Mouse (Mus musculus): ENCODE results near the gene Galnt14. TPM values are rescaled to one million over a fixed set of nuclear protein-coding genes. Genes with fewer than 3 reads are reported as not detected.

Gene Galnt14
- polyA plus RNA-seq, 1 experiment = not detected

DNA sequence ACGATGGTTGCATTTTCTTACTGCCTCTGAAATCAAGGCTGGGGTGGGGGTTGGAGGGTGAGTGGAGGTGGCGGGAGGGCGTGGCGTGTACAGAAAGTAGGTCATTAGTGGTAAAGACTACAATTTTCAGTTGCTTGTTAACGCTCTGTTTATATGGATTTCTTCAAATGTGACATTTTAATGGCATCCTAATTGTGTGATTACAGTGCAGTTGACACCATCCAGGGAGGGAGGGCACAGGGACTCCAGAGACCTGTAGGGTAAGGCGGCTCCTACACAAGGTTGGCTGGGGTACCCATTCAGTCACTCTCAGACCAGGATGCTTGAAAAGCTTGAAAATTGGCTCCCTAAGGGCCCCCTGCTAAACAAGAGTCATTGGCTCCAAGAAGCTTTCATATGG lies 122.7 kb downstream of the Galnt14 start:
- Histone ChIP-seq H3K4me1 (ENCODE audit: control insufficient read depth, insufficient read depth, low read length) (no peaks in the 10 kb centered on the region), H3K27ac (ENCODE audit: insufficient read depth, low read depth, low read length) (no peak overlapping the region), H3K4me3 (ENCODE audit: insufficient read depth, low read length) (no peak overlapping the region)
- no peak for TF ChIP-seq POLR2A (IDR thresholded peaks at IDR 0.05; ENCODE audit: borderline replicate concordance, low read depth, low read length)
- no peak for TF ChIP-seq CTCF (IDR thresholded peaks at IDR 0.05; ENCODE audit: low read depth, low read length)

DNA sequence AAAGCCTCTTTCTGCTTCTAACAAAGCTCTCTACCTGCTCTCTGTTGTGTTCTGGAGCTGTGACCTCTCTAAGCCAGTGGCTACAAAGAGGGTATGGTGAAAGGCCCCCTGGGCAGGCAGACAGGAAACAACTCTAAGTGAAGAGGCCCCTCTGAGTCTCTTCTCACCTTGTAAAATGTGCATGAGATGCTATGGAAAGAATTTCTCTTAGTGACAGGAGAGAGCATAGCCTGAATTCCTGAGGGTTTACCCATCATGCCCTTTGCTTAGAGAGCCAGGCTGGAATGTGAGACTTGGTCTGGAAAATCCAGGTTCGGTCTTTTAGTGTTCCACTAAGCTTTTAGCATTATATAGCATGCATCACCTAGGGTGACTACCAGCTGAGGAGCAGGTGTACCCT lies 136.1 kb downstream of the Galnt14 start:
- no peak for TF ChIP-seq POLR2A (IDR thresholded peaks at IDR 0.05; ENCODE audit: borderline replicate concordance, low read depth, low read length)
- TF ChIP-seq CTCF (IDR thresholded peaks at IDR 0.05; ENCODE audit: low read depth, low read length) = no peak
- Histone ChIP-seq H3K27ac (ENCODE audit: insufficient read depth, low read depth, low read length) (no peak overlapping the region), H3K4me3 (ENCODE audit: insufficient read depth, low read length) (no peak overlapping the region), H3K4me1 (ENCODE audit: control insufficient read depth, insufficient read depth, low read length) (no peaks in the 10 kb centered on the region)

DNA sequence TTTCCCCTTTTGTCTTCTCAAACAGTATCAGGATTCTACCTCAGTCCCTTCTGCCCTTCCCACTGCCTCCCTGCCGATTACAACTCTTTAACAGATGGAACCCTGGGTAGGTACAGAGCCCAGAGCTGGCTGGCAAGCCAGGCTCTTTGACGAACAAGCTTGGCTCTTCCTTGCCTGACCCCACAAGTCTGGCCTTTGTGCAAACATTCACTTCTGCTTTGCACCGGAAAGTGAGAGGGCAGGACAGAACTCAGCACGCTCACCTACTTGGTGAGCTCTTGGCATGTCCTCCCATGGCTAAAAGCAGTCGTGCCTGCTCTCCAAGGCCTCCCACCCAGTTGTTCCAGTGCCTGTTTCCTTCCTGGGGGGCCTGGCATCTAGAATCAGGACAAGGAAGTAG lies 137.4 kb downstream of the Galnt14 start:
- Histone ChIP-seq H3K4me1 (ENCODE audit: control insufficient read depth, insufficient read depth, low read length) (no peaks in the 10 kb centered on the region), H3K4me3 (ENCODE audit: insufficient read depth, low read length) (no peak overlapping the region), H3K27ac (ENCODE audit: insufficient read depth, low read depth, low read length) (no peak overlapping the region)
- TF ChIP-seq POLR2A (IDR thresholded peaks at IDR 0.05; ENCODE audit: borderline replicate concordance, low read depth, low read length) = no peak

DNA sequence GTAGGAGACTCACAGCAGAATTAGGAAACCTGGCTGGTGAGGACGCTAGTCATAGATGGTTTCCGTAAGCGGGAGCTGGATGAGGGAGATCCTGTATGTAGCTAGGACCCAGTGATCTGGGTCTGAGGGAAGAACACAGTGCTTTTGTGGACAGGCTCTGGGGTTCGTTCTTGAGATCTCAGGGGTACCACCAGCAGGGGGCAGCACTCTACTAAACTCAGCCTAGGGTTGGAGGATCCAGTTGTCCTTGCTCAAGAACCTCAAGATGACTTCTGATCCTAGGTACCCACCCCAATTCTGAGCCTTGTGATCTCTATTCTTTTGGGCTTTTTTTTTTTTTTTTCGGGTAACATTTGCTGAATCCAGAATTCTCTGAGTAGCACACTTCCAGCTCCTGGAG lies 137.8 kb downstream of the Galnt14 start:
- Histone ChIP-seq H3K4me3 (ENCODE audit: insufficient read depth, low read length) (no peak overlapping the region), H3K27ac (ENCODE audit: insufficient read depth, low read depth, low read length) (no peak overlapping the region), H3K4me1 (ENCODE audit: control insufficient read depth, insufficient read depth, low read length) (no peaks in the 10 kb centered on the region)
- no peak for TF ChIP-seq POLR2A (IDR thresholded peaks at IDR 0.05; ENCODE audit: borderline replicate concordance, low read depth, low read length)
- no peak for TF ChIP-seq CTCF (IDR thresholded peaks at IDR 0.05; ENCODE audit: low read depth, low read length)

DNA sequence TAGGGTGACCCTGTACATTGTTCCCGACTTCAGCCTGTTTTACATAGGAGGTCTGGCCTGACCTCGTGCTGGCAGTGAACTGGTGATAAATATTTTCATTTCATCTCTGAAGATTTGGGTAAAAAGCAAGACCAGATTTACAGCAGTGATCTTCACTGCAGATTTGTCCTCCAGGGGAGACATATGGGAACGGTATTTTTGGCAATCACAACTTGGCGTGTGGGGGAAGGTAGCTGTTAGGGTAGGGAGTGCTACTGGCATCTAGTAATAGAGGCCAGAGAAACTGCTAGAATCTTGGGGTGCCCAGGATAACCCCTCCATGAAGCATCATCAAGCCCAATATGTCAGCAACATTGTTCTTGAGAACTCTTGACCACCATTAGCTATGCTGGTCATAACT lies 138.3 kb downstream of the Galnt14 start:
- Histone ChIP-seq H3K4me1 (ENCODE audit: control insufficient read depth, insufficient read depth, low read length) (no peaks in the 10 kb centered on the region), H3K4me3 (ENCODE audit: insufficient read depth, low read length) (no peak overlapping the region), H3K27ac (ENCODE audit: insufficient read depth, low read depth, low read length) (no peak overlapping the region)
- TF ChIP-seq CTCF (IDR thresholded peaks at IDR 0.05; ENCODE audit: low read depth, low read length) (no peak), POLR2A (IDR thresholded peaks at IDR 0.05; ENCODE audit: borderline replicate concordance, low read depth, low read length) (no peak)

DNA sequence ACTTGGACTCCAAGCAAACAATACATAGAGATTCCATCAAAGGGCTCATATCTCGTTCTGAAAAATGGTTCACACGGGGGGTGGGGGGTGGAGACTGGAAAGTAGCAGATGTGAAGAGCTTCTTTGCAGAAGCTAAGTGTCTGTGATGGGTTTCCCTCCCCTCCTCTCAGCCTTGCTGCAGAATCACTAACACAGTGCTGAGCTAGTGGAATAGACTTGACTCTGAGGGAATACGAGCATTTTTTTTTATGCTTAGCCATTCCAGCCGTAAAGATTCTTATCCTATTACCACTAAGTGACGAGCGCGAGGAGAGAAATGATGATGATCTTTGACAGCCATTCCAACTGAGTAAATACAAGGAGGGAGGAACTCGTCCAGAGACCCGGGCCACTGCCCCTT lies 142.0 kb downstream of the Galnt14 start:
- Histone ChIP-seq H3K27ac (ENCODE audit: insufficient read depth, low read depth, low read length) (no peak overlapping the region), H3K4me1 (ENCODE audit: control insufficient read depth, insufficient read depth, low read length) (no peaks in the 10 kb centered on the region), H3K4me3 (ENCODE audit: insufficient read depth, low read length) (no peak overlapping the region)
- TF ChIP-seq POLR2A (IDR thresholded peaks at IDR 0.05; ENCODE audit: borderline replicate concordance, low read depth, low read length) = no peak
- no peak for TF ChIP-seq CTCF (IDR thresholded peaks at IDR 0.05; ENCODE audit: low read depth, low read length)

DNA sequence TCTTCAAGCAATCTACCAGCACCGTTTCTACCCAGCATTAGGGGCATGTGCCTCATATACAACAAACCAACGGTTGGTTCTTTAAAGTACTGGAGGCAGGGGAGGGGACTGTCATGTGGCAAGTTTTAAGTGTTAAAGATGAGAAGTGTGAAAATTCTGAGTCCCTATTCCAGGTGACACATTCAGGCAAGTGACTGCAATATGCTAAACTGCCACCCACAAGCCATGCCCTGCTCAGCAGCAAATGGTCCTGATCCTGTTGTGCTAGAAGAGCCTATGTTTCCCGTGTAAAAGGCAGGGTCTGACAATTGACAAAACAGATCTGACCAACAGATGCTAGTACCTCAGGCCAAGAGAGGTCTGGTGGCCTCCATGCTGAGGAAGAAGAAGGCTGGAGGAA lies 149.1 kb downstream of the Galnt14 start:
- Histone ChIP-seq H3K4me1 (ENCODE audit: control insufficient read depth, insufficient read depth, low read length) (no peaks in the 10 kb centered on the region), H3K4me3 (ENCODE audit: insufficient read depth, low read length) (no peak overlapping the region), H3K27ac (ENCODE audit: insufficient read depth, low read depth, low read length) (no peak overlapping the region)
- no peak for TF ChIP-seq POLR2A (IDR thresholded peaks at IDR 0.05; ENCODE audit: borderline replicate concordance, low read depth, low read length)
- no peak for TF ChIP-seq CTCF (IDR thresholded peaks at IDR 0.05; ENCODE audit: low read depth, low read length)

DNA sequence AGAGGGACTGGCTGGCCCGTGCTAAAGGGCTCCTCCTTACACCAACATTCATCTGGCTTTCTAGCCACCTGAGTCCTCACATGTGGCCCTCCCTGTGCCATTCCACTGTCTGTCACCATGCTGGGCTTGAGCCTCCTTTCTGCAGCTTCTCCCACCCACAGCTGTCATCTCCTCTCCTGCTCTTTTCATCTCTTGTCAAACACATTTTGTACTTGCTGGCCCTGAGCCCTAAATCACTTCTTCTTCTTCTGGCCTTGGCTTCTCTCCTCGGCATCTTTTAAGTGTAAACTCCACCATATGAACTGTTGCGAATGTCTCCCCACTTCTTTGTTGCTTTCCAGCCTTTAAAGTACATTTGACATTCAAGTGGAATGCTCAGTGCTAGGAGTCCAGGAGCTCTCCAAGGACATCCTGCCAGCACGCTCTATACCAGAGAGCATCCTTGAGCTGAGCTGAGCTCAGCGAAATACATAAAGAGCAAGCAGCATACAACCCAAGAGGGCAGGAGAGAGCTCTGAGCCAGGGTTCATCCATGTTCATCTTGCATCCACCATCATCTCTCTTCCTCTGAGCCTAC lies 150.0 kb downstream of the Galnt14 start:
- no peak overlapping the region for H3K4me3 ChIP-seq (ENCODE audit: insufficient read depth, low read length)
- no peak for TF ChIP-seq CTCF (IDR thresholded peaks at IDR 0.05; ENCODE audit: low read depth, low read length)
- no peak for TF ChIP-seq POLR2A (IDR thresholded peaks at IDR 0.05; ENCODE audit: borderline replicate concordance, low read depth, low read length)
- H3K27ac ChIP-seq (ENCODE audit: insufficient read depth, low read depth, low read length) = no peak overlapping the region
- H3K4me1 ChIP-seq (ENCODE audit: control insufficient read depth, insufficient read depth, low read length) = no peaks in the 10 kb centered on the region

DNA sequence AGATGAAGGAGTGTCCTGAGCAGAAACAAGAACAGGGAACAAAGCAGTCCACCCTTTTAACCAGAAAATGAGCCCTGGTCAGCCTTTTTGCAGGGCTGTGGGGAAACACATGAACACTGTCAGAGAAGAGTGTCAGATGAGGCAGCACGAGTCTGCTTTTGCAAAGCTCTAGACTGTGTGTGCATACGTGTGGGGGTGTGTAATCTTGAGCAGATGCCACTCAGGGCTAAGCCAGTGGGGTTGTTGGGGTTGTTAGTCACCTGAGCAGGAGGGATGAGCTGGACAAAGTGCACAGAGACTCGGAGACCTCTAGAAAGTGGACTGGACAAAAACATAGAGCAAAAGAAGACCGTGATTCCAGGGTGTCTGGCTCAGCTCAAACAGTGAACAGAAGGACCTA lies 150.8 kb downstream of the Galnt14 start:
- no peak overlapping the region for H3K27ac ChIP-seq (ENCODE audit: insufficient read depth, low read depth, low read length)
- H3K4me1 ChIP-seq (ENCODE audit: control insufficient read depth, insufficient read depth, low read length) = no peaks in the 10 kb centered on the region
- no peak for TF ChIP-seq CTCF (IDR thresholded peaks at IDR 0.05; ENCODE audit: low read depth, low read length)
- TF ChIP-seq POLR2A (IDR thresholded peaks at IDR 0.05; ENCODE audit: borderline replicate concordance, low read depth, low read length) = no peak
- no peak overlapping the region for H3K4me3 ChIP-seq (ENCODE audit: insufficient read depth, low read length)

DNA sequence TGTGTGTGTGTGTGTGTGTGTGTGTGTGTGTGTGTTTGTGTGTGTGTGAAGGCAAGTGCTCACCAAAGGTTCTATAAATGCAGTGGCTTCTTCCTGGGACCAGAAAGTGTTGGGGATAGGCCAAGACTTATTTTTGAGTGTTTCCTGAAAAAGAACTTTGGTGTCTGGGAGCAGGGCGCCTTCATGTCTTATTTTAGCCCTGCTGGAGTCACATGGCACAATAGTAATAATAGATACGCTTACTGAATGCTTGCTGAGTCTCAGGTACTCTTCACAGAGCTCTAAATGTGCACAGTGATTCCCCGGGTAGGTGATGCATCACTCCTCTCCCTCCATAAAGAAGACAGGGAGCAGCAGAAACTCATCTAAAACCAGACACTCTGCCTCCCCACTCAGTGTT lies 153.2 kb downstream of the Galnt14 start:
- TF ChIP-seq CTCF (IDR thresholded peaks at IDR 0.05; ENCODE audit: low read depth, low read length) (no peak), POLR2A (IDR thresholded peaks at IDR 0.05; ENCODE audit: borderline replicate concordance, low read depth, low read length) (no peak)
- Histone ChIP-seq H3K4me1 (ENCODE audit: control insufficient read depth, insufficient read depth, low read length) (no peaks in the 10 kb centered on the region), H3K27ac (ENCODE audit: insufficient read depth, low read depth, low read length) (no peak overlapping the region), H3K4me3 (ENCODE audit: insufficient read depth, low read length) (no peak overlapping the region)

DNA sequence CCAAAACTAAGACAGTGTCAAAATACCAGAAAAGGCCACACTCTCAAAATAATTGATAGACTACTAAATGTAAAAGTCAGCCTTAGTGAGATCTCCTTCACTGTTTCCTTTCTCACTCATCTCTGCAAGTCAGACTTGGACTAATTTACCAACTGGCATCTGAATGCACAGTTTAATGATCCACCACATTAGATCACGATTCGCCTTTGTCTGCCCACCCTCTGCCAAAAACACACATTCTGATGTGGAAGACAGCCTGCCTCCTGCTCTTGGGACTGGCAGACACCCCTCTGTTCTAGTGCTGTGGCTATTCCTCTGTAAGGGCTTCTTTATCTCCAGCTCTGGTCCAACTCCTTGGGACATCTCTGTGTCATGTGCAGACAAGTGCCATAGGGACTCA lies 153.8 kb downstream of the Galnt14 start:
- Histone ChIP-seq H3K4me3 (ENCODE audit: insufficient read depth, low read length) (no peak overlapping the region), H3K4me1 (ENCODE audit: control insufficient read depth, insufficient read depth, low read length) (no peaks in the 10 kb centered on the region), H3K27ac (ENCODE audit: insufficient read depth, low read depth, low read length) (no peak overlapping the region)
- TF ChIP-seq CTCF (IDR thresholded peaks at IDR 0.05; ENCODE audit: low read depth, low read length) (no peak), POLR2A (IDR thresholded peaks at IDR 0.05; ENCODE audit: borderline replicate concordance, low read depth, low read length) (no peak)
